Mouse (Mus musculus): Measurements from ENCODE around the gene Pank4. TPM values are rescaled to one million over a fixed set of nuclear protein-coding genes. Genes with fewer than 3 reads are reported as not detected.

Pank4 gene
- polyA plus RNA-seq, 1 experiment from 2014 or later, result 42.0 TPM

GRCm38 (mm10) chr4:155017253-155017878, 53.4 kb downstream of the Pank4 start:
- Histone ChIP-seq H3K36me3 (no peaks in the 10 kb centered on the region), H3K9ac (replicated peaks) (no peak overlapping the region), H3K9me3 (no peaks in the 10 kb centered on the region), H3K4me3 (replicated peaks) (no peak overlapping the region), H3K4me1 (replicated peaks) (peaks cover 87% of the 10 kb centered on the region), H3K27ac (no peak overlapping the region), H3K4me2 (replicated peaks) (no peak overlapping the region), H3K27me3 (peaks cover 13% of the 10 kb centered on the region; the same call in 1 of the 2 replicates)
- ATAC-seq, result no peak
- 63% methylated on average over 11 of the region's 11 CpGs for WGBS

DNA sequence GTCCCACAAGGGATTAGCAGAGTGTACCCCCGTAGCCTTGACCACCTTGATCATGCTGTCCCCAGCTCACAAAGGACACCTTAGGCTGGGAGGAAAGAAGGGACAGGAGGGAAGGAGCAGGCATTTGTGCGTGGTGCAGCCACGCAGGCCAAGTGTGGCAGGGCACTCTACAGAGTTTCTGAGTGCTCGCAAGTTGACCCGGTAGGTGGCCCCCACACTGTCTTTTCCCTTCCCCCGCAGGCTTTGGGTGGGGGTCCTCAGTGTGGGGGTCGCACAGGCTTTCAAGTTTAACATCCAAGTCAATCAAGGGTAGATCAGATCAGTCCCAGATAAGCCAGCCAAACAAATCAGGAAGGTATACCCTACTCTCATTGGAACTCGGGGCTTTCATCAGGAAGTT, 54.1 kb downstream of the Pank4 start:
- Histone ChIP-seq H3K4me3 (replicated peaks) (no peak overlapping the region), H3K4me2 (replicated peaks) (no peak overlapping the region), H3K9me3 (no peaks in the 10 kb centered on the region), H3K27ac (no peak overlapping the region), H3K27me3 (peaks cover 13% of the 10 kb centered on the region; the same call in 1 of the 2 replicates), H3K36me3 (no peaks in the 10 kb centered on the region), H3K9ac (replicated peaks) (no peak overlapping the region), H3K4me1 (replicated peaks) (peaks cover 83% of the 10 kb centered on the region)
- ATAC-seq, result no peak
- WGBS, result 73% methylated on average over 8 of the region's 8 CpGs

GRCm38 (mm10) chr4:155018601-155019335, 54.8 kb downstream of the Pank4 start:
- Histone ChIP-seq H3K4me2 (replicated peaks) (peak overlapping the region; percentile 49), H3K4me1 (replicated peaks) (peaks cover 80% of the 10 kb centered on the region), H3K36me3 (no peaks in the 10 kb centered on the region), H3K9me3 (no peaks in the 10 kb centered on the region), H3K4me3 (replicated peaks) (peak overlapping the region; percentile 15), H3K9ac (replicated peaks) (peak overlapping the region; percentile 44; the same call in 1 of the 2 replicates), H3K27me3 (peaks cover 13% of the 10 kb centered on the region; the same call in 1 of the 2 replicates), H3K27ac (no peak overlapping the region)
- peak; percentile 44 for ATAC-seq
- WGBS, result 5% methylated on average over 15 of the region's 15 CpGs

- Histone ChIP-seq H3K4me3 (replicated peaks) (peak overlapping the region; percentile 15), H3K27me3 (peaks cover 13% of the 10 kb centered on the region; the same call in 1 of the 2 replicates), H3K9me3 (no peaks in the 10 kb centered on the region), H3K9ac (replicated peaks) (peak overlapping the region; percentile 44; the same call in 1 of the 2 replicates), H3K4me2 (replicated peaks) (peak overlapping the region; percentile 49), H3K27ac (no peak overlapping the region), H3K36me3 (no peaks in the 10 kb centered on the region), H3K4me1 (replicated peaks) (peaks cover 79% of the 10 kb centered on the region)
- 0% methylated on average over 10 of the region's 10 CpGs for WGBS
- ATAC-seq, result peak; percentile 53; the same call in 1 of the 2 replicates
These were observed 55.5 kb downstream of the Pank4 start for GRCm38 (mm10) chr4:155019336-155019847.

DNA sequence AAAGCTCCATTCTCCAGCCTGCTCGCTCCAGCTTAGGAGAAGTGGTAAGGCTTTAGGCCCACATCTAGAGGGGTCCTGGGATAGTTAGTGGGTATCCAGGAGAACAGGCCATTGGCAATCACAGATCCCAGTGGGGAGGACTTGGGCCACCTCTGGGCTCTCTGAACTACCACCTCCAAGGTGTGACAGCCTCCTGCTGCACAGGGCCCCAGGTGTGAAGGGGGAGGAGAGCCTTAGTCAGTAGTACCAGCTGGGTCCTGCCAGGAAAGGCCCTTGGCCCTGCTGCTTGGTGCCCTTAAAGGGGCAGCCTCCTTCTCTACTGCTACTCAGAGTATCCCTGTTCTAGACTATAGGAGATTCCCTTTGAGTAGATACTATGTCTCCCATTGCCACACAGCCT, 56.2 kb downstream of the Pank4 start:
- ATAC-seq, result no peak
- H3K27ac ChIP-seq, result no peak overlapping the region
- H3K4me2 ChIP-seq (replicated peaks), result no peak overlapping the region
- no peaks in the 10 kb centered on the region for H3K9me3 ChIP-seq
- H3K4me1 ChIP-seq (replicated peaks), result peaks cover 79% of the 10 kb centered on the region
- no peak overlapping the region for H3K4me3 ChIP-seq (replicated peaks)
- 69% methylated on average over 1 of the region's 1 CpGs for WGBS
- H3K27me3 ChIP-seq, result peaks cover 13% of the 10 kb centered on the region; the same call in 1 of the 2 replicates
- H3K9ac ChIP-seq (replicated peaks), result no peak overlapping the region
- no peaks in the 10 kb centered on the region for H3K36me3 ChIP-seq

DNA sequence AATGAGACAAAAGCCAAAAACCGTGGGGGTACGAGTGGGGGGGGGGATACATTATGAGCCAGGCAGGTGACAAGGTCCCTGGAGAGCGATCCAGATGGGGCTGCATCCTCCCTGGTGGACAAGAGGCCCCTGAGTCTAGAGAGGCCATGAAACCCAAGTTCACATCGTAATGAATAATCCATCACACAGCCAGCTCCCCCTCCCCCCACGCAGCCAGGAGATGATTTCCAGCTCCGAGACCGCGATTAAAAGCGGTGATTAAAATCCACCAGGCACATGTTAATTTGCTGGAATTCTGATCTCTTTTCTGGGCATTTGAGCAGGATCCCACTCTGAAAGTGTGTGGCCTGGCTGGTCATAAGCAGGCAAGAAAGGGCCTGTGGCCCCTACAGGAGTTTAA, 56.9 kb downstream of the Pank4 start:
- H3K27ac ChIP-seq, result no peak overlapping the region
- peaks cover 13% of the 10 kb centered on the region; the same call in 1 of the 2 replicates for H3K27me3 ChIP-seq
- WGBS, result 41% methylated on average over 9 of the region's 9 CpGs
- H3K9ac ChIP-seq (replicated peaks), result no peak overlapping the region
- no peaks in the 10 kb centered on the region for H3K9me3 ChIP-seq
- peaks cover 80% of the 10 kb centered on the region for H3K4me1 ChIP-seq (replicated peaks)
- H3K4me2 ChIP-seq (replicated peaks), result no peak overlapping the region
- H3K36me3 ChIP-seq, result no peaks in the 10 kb centered on the region
- no peak overlapping the region for H3K4me3 ChIP-seq (replicated peaks)
- no peak for ATAC-seq

DNA sequence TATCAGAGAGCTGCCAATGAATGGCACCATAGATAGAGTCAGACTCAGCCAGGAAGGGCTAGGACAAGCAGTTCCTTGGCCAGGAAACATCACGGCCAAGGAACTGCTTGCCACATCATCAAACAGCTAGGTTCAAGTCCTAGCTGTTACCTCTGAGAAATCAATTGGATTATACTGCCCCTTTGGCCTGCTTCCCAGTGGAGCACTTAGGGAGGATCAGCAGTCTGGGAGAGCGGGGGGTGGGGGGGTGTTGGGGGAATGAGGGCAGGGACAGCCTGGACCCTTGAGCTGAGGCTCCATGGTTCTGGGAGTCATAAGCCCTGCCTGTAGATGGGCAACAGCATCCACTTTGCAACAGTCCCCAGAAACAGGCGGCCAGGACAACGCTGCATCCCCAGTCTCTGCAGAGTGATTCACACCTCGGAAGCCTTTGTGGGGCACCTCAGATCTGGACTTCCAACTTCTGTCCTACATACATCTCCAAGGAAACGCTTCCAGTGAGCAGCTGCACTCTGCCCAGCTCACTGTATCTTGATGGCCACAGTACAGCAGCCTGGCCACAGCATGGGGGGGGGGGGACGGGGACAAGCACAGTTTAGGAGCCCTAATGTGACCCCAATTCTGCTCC, 58.4 kb downstream of the Pank4 start:
- H3K36me3 ChIP-seq, result no peaks in the 10 kb centered on the region
- no peak for ATAC-seq
- H3K4me1 ChIP-seq (replicated peaks), result peaks cover 67% of the 10 kb centered on the region
- H3K27ac ChIP-seq, result no peak overlapping the region
- no peak overlapping the region for H3K9ac ChIP-seq (replicated peaks)
- peaks cover 10% of the 10 kb centered on the region; the same call in 1 of the 2 replicates for H3K27me3 ChIP-seq
- no peak overlapping the region for H3K4me2 ChIP-seq (replicated peaks)
- H3K4me3 ChIP-seq (replicated peaks), result no peak overlapping the region
- H3K9me3 ChIP-seq, result no peaks in the 10 kb centered on the region
- 68% methylated on average over 7 of the region's 7 CpGs for WGBS

DNA sequence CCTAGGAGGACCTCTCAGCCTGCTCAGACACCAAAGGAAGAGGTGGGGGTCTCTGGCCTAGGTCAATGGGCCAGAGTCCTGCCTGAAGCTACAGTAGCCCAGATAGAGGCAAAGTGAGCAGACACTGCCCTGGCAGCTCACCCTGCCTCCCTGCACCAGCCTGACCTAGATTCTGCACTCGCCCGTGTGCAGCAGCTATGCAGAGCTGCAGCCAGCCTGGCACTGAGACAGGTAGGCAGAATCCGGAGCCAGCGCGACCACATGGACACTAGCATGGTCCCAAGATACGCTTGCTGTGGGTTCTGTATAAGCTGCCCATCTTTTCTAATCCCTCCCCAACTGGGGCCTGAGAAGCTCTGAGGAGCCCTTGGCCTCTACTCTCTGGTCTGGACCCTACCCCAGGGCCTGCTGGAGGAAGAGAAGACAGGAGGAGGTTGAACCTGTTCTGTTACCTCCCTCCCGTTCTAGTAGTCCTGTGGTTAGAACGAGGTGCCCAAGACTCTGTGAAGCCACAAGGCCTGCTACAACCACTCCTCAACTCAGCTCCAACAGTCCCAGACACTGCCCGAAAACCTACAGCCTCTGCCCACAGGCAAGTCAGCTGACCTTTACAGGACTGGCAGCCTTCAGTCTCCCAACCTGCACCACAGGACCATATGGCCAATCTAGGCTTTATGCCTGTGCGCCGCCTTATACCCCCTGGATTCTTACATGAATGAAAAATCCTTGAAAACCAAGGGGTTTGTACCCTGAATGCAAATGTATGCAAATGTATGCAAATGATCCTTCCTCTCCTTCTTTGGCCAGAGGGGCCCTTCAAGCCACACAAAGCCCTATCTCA, 60.5 kb downstream of the Pank4 start:
- Histone ChIP-seq H3K4me1 (replicated peaks) (peaks cover 49% of the 10 kb centered on the region), H3K9ac (replicated peaks) (no peak overlapping the region), H3K27ac (peak overlapping the region; percentile 57), H3K4me2 (replicated peaks) (no peak overlapping the region), H3K4me3 (replicated peaks) (no peak overlapping the region), H3K27me3 (0 out of 2 replicates have a peak, but pooled peaks cover 5% of the 10 kb centered on the region), H3K9me3 (no peaks in the 10 kb centered on the region), H3K36me3 (no peaks in the 10 kb centered on the region)
- peak; percentile 59 for ATAC-seq
- WGBS, result 74% methylated on average over 11 of the region's 11 CpGs

Other genes with a start within 250 kb of the Pank4 start
- gene Ttc34, start 126.7 kb upstream of the Pank4 start, polyA plus RNA-seq (2015; fragmentation: Nextera tagmentation; extraction: Ambion mirVana), result 0.62 and 0.70 TPM in 2 replicates
- 0.32 and 0.35 TPM in 2 replicates for gene Mmel1, start 94.5 kb upstream of the Pank4 start, polyA plus RNA-seq (2015; fragmentation: Nextera tagmentation; extraction: Ambion mirVana)
- 43.4 and 46.9 TPM in 2 replicates for gene Fam213b, start 65.0 kb upstream of the Pank4 start, polyA plus RNA-seq (2015; fragmentation: Nextera tagmentation; extraction: Ambion mirVana)
- 0.40 TPM in 2 replicates for gene Tnfrsf14, start 35.6 kb upstream of the Pank4 start, polyA plus RNA-seq (2015; fragmentation: Nextera tagmentation; extraction: Ambion mirVana)
- gene Hes5, start 3.2 kb upstream of the Pank4 start, polyA plus RNA-seq (2015; fragmentation: Nextera tagmentation; extraction: Ambion mirVana), result 291 and 346 TPM in 2 replicates
- gene Plch2, start 92.7 kb downstream of the Pank4 start, polyA plus RNA-seq (2015; fragmentation: Nextera tagmentation; extraction: Ambion mirVana), result 7.7 and 9.0 TPM in 2 replicates
- gene Pex10, start 102.9 kb downstream of the Pank4 start, polyA plus RNA-seq (2015; fragmentation: Nextera tagmentation; extraction: Ambion mirVana), result 19.6 and 21.8 TPM in 2 replicates
- gene Rer1, start 122.3 kb downstream of the Pank4 start, polyA plus RNA-seq (2015; fragmentation: Nextera tagmentation; extraction: Ambion mirVana), result 121 and 124 TPM in 2 replicates
- 6.0 and 8.9 TPM in 2 replicates for gene Morn1, start 122.5 kb downstream of the Pank4 start, polyA plus RNA-seq (2015; fragmentation: Nextera tagmentation; extraction: Ambion mirVana)

Data from midbrain, embryonic 13.5 days (tissue).